Mouse (Mus musculus) olfactory bulb, adult 2 months (tissue): Measurements from ENCODE around the gene Kcnj16.

ENCODE experiments used
- CTCF ChIP-seq: fragments of 200-500 bp; IDR thresholded peaks from 2 replicates; pipeline ENCODE4 v1.5.1; 2012; ENCODE audit warnings: low read depth, mild to moderate bottlenecking, low read length, moderate library complexity; ENCODE audit not compliant: insufficient read depth
- POLR2A ChIP-seq: fragments of 200-500 bp; IDR thresholded peaks from 2 replicates; pipeline ENCODE4 v1.6.1; 2012; ENCODE audit warnings: mild to moderate bottlenecking, low read depth, low read length, moderate library complexity; ENCODE audit not compliant: insufficient read depth

GRCm38 (mm10) chr11:110935699-110936098 lies 32.1 kb upstream of the Kcnj16 start:
- no peak for TF ChIP-seq CTCF
- TF ChIP-seq POLR2A, result no peak
